Comparison of ENCODE assay signal across 21 mouse cellular contexts in the genomic region with DNA sequence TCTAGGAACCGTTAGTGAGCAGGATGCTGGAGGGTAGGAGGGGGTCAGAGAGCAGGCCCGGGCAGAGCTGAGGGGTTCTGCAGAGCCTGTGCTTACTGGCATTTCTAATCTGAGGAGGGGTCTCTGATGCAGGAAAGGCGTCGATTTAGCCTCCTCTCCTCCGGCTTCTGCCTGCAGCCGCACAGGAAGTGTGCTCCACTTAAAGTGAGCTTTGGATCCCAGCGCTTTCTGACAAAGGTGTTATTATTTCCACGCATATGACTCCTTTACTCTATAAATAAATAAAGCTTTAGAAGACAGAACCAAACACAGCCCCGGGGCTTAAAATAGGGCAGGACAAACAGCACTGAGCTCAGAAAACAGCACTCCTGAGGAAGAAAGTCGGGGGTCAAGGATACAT. TPM values are rescaled to one million over a fixed set of nuclear protein-coding genes. Genes with fewer than 3 reads are reported as not detected.
DNase-seq lines count a peak whose midpoint lies in the region; ATAC-seq and TF ChIP-seq lines count a peak whose summit lies in the region.
"Had no signal": no experiment of that assay in that cellular context is flagged by ENCODE, and none has a peak within 500 bp of the region (broad histone marks: within the 10 kb centered on the region; RNA-seq: fewer than 3 reads in every experiment).

No protein-coding gene starts in this region.

- 15% methylated on average over 10 of the region's 10 CpGs for WGBS in forebrain, embryonic 13.5 days
- WGBS in forebrain, embryonic 12.5 days = 21% methylated on average over 10 of the region's 10 CpGs
- 48% methylated on average over 10 of the region's 10 CpGs for WGBS in limb, embryonic 12.5 days
- 62% methylated on average over 10 of the region's 10 CpGs for WGBS in limb, embryonic 10.5 days

- peak; percentile 50 for DNase-seq in embryo, embryonic 10.5 days (ENCODE audit: low spot score)
- DNase-seq in embryo, embryonic 11 days = no peak
- DNase-seq in limb, embryonic 10.5 days (ENCODE audit: low spot score) = no peak
- DNase-seq in kidney, postnatal 25 days = no peak
- DNase-seq: adrenal gland, postnatal 10 days; cerebellum, adult 18-20 months; cerebellum, adult 9-11 months; cerebellum, postnatal 36 days; gastrocnemius, postnatal 10 days; heart, adult 18-20 months; heart, postnatal 10 days; kidney, adult 2 months had no signal

- no peak for TF ChIP-seq POLR2A in cortical plate, adult 2 months (IDR thresholded peaks at IDR 0.05; ENCODE audit: extremely low read depth, insufficient read depth, low read length)

- no peak overlapping the region for H3K4me2 ChIP-seq in forebrain, embryonic 13.5 days
- no peak overlapping the region for H3K4me2 ChIP-seq in forebrain, embryonic 12.5 days
- H3K4me2 ChIP-seq in limb, embryonic 12.5 days = no peak overlapping the region
- H3K4me2 ChIP-seq: embryonic facial prominence, embryonic 12.5 days; hindbrain, embryonic 15.5 days had no signal

- H3K9ac ChIP-seq in forebrain, embryonic 13.5 days = no peak overlapping the region
- H3K9ac ChIP-seq in forebrain, embryonic 12.5 days = no peak overlapping the region
- no peak overlapping the region for H3K9ac ChIP-seq in limb, embryonic 12.5 days (replicated peaks)
- H3K9ac ChIP-seq: embryonic facial prominence, embryonic 12.5 days; hindbrain, embryonic 15.5 days had no signal

- no peak overlapping the region for H3K4me3 ChIP-seq in forebrain, embryonic 13.5 days
- no peak overlapping the region for H3K4me3 ChIP-seq in forebrain, embryonic 12.5 days (replicated peaks)
- no peak overlapping the region for H3K4me3 ChIP-seq in limb, embryonic 12.5 days (replicated peaks)
- H3K4me3 ChIP-seq in limb, embryonic 10.5 days = no peak overlapping the region
- no peak overlapping the region for H3K4me3 ChIP-seq in cortical plate, adult 2 months (ENCODE audit: insufficient read depth, low read length)
- H3K4me3 ChIP-seq: embryonic facial prominence, embryonic 12.5 days; heart, embryonic 10.5 days; hindbrain, embryonic 15.5 days had no signal

- 0 out of 2 replicates have a peak, but pooled peaks have one; percentile 19 for ATAC-seq in forebrain, embryonic 13.5 days
- ATAC-seq in forebrain, embryonic 12.5 days (ENCODE audit: low FRiP score) = no peak
- peak; percentile 34; the same call in 1 of the 2 replicates for ATAC-seq in limb, embryonic 12.5 days (ENCODE audit: insufficient number of reproducible peaks, insufficient read depth, low FRiP score, low TSS enrichment, low read depth)
- ATAC-seq: intestine, embryonic 16.5 days had no signal

- peaks cover 6% of the 10 kb centered on the region; the same call in 1 of the 2 replicates for H3K9me3 ChIP-seq in forebrain, embryonic 13.5 days (replicated peaks)
- peaks cover 6% of the 10 kb centered on the region for H3K9me3 ChIP-seq in forebrain, embryonic 12.5 days
- peaks cover 9% of the 10 kb centered on the region for H3K9me3 ChIP-seq in limb, embryonic 12.5 days
- no peaks in the 10 kb centered on the region for H3K9me3 ChIP-seq in limb, embryonic 10.5 days (replicated peaks)
- H3K9me3 ChIP-seq: embryonic facial prominence, embryonic 12.5 days; hindbrain, embryonic 15.5 days had no signal

- no peak for TF ChIP-seq CTCF in cortical plate, adult 2 months (IDR thresholded peaks at IDR 0.05; ENCODE audit: extremely low read depth, insufficient read depth, low read length)

- H3K36me3 ChIP-seq in forebrain, embryonic 13.5 days (ENCODE audit: poor library complexity, severe bottlenecking) = no peaks in the 10 kb centered on the region
- H3K36me3 ChIP-seq in forebrain, embryonic 12.5 days (replicated peaks) = no peaks in the 10 kb centered on the region
- no peaks in the 10 kb centered on the region for H3K36me3 ChIP-seq in limb, embryonic 12.5 days
- no peaks in the 10 kb centered on the region for H3K36me3 ChIP-seq in limb, embryonic 10.5 days
- H3K36me3 ChIP-seq: embryonic facial prominence, embryonic 12.5 days; heart, embryonic 10.5 days; hindbrain, embryonic 15.5 days had no signal

- H3K4me1 ChIP-seq in forebrain, embryonic 13.5 days = 0 out of 2 replicates have a peak, but pooled peaks cover 12% of the 10 kb centered on the region
- H3K4me1 ChIP-seq in forebrain, embryonic 12.5 days = peaks cover 3% of the 10 kb centered on the region; the same call in 1 of the 2 replicates
- H3K4me1 ChIP-seq in limb, embryonic 12.5 days (replicated peaks) = peaks cover 16% of the 10 kb centered on the region; the same call in 1 of the 2 replicates
- H3K4me1 ChIP-seq in limb, embryonic 10.5 days = 0 out of 2 replicates have a peak, but pooled peaks cover 3% of the 10 kb centered on the region
- peaks cover 5% of the 10 kb centered on the region for H3K4me1 ChIP-seq in cortical plate, adult 2 months (ENCODE audit: control insufficient read depth, insufficient read depth, low read length)
- H3K4me1 ChIP-seq: hindbrain, embryonic 15.5 days had no signal

- H3K27me3 ChIP-seq in forebrain, embryonic 13.5 days = no peaks in the 10 kb centered on the region
- H3K27me3 ChIP-seq in forebrain, embryonic 12.5 days = no peaks in the 10 kb centered on the region
- no peaks in the 10 kb centered on the region for H3K27me3 ChIP-seq in limb, embryonic 12.5 days
- H3K27me3 ChIP-seq in limb, embryonic 10.5 days (ENCODE audit: low read depth, poor library complexity, severe bottlenecking) = no peaks in the 10 kb centered on the region
- H3K27me3 ChIP-seq: embryonic facial prominence, embryonic 12.5 days; hindbrain, embryonic 15.5 days had no signal

- no peak overlapping the region for H3K27ac ChIP-seq in forebrain, embryonic 13.5 days
- H3K27ac ChIP-seq in forebrain, embryonic 12.5 days = no peak overlapping the region
- no peak overlapping the region; the same call in 1 of the 2 replicates for H3K27ac ChIP-seq in limb, embryonic 12.5 days
- H3K27ac ChIP-seq in limb, embryonic 10.5 days = no peak overlapping the region
- H3K27ac ChIP-seq in cortical plate, adult 2 months (ENCODE audit: insufficient read depth, low read length) = 0 out of 2 replicates have a peak overlapping the region, but pooled peaks have one; percentile 13
- H3K27ac ChIP-seq: embryonic facial prominence, embryonic 12.5 days; heart, embryonic 10.5 days; hindbrain, embryonic 15.5 days had no signal

RNA-seq across cellular contexts. Expression of gene Ppfibp1, which starts 9.4 kb away (rescaled TPM):
- 12.7 and 16.5 TPM in 2 replicates for polyA plus RNA-seq in forebrain, embryonic 13.5 days (2015; fragmentation: Nextera tagmentation; extraction: Ambion mirVana)
- 24.9 and 29.9 TPM in 2 replicates for polyA plus RNA-seq in forebrain, embryonic 12.5 days (2016; fragmentation: Nextera tagmentation; extraction: Ambion mirVana)
- 61.0 and 68.0 TPM in 2 replicates for polyA plus RNA-seq in limb, embryonic 12.5 days (2016; fragmentation: Nextera tagmentation; extraction: Ambion mirVana)
- 31.9 and 37.0 TPM in 2 replicates for polyA plus RNA-seq in limb, embryonic 10.5 days (2016; fragmentation: Nextera tagmentation; extraction: Ambion mirVana)
- polyA plus RNA-seq in cortical plate, adult 2 months (2012; rRNA removed) = 26.5 and 30.6 TPM in 2 replicates

RNA-seq across cellular contexts. Expression of gene Smco2, which starts 29.0 kb away (rescaled TPM):
- not detected in 2 replicates for polyA plus RNA-seq in forebrain, embryonic 13.5 days (2015; fragmentation: Nextera tagmentation; extraction: Ambion mirVana)
- not detected in 2 replicates for polyA plus RNA-seq in forebrain, embryonic 12.5 days (2016; fragmentation: Nextera tagmentation; extraction: Ambion mirVana)
- polyA plus RNA-seq in limb, embryonic 12.5 days (2016; fragmentation: Nextera tagmentation; extraction: Ambion mirVana) = not detected in 2 replicates
- not detected in 2 replicates for polyA plus RNA-seq in limb, embryonic 10.5 days (2016; fragmentation: Nextera tagmentation; extraction: Ambion mirVana)
- polyA plus RNA-seq in cortical plate, adult 2 months (2012; rRNA removed) = 0.13 and 0.23 TPM in 2 replicates
- polyA plus RNA-seq: C2C12; embryonic facial prominence, embryonic 12.5 days; heart, embryonic 10.5 days; hindbrain, embryonic 15.5 days; intestine, embryonic 16.5 days; kidney, adult 2 months had no signal
